Mouse (Mus musculus) C2C12 (cell line): ENCODE data around the gene Plac9b. TPM values are rescaled to one million over a fixed set of nuclear protein-coding genes. Genes with fewer than 3 reads are reported as not detected.
"Not testable (repeated sequence)": the region's sequence is repeated elsewhere in the genome, so short reads cannot be mapped to it uniquely, and the experiment has no call there.

Source experiments
- H3K27me3 ChIP-seq: one replicate; pipeline ENCODE4 v1.6.1; 2011; ENCODE audit not compliant: control insufficient read depth, insufficient read depth, insufficient read length
- H3K36me3 ChIP-seq: one replicate; pipeline ENCODE4 v1.6.1; 2011; ENCODE audit not compliant: control insufficient read depth, insufficient read depth
- H3K4me3 ChIP-seq: one replicate; pipeline ENCODE4 v1.5.1; 2011; ENCODE audit warnings: mild to moderate bottlenecking, control low read depth; ENCODE audit not compliant: poor library complexity, insufficient read depth, severe bottlenecking
- H3K79me2 ChIP-seq: one replicate; pipeline ENCODE4 v1.6.1; 2011; ENCODE audit not compliant: control insufficient read depth, insufficient read depth
- H3K79me3 ChIP-seq: one replicate; pipeline ENCODE4 v1.6.1; 2011; ENCODE audit warnings: low read depth, control low read depth
- H3ac ChIP-seq: one replicate; pipeline ENCODE3; 2011; ENCODE audit warnings: low read depth; ENCODE audit not compliant: control insufficient read depth, insufficient read length
- long read RNA-seq, 2 experiments: library from polyadenylated mRNA; unstranded; transcript quantifications; one replicate each; pipeline ENCODE4 v2.0.0; 2019 to 2020
- polyA plus RNA-seq: library from polyadenylated mRNA; unstranded; fragments of >200 nt; fragmentation: generic; extraction: Trizol; gene quantifications from one replicate; pipeline ENCODE4 v1.2.1, GENCODE M21; 2012; ENCODE audit warnings: missing spikeins

The Plac9b gene
- polyA plus RNA-seq, result 4.8 TPM
- long read RNA-seq, experiment 1, result 0 reads
- long read RNA-seq, experiment 2, partial matches to known transcripts, result 0 of 1 reads
- long read RNA-seq, experiment 2, other reads (novel, unspliced or antisense), result 0 of 1 reads

DNA sequence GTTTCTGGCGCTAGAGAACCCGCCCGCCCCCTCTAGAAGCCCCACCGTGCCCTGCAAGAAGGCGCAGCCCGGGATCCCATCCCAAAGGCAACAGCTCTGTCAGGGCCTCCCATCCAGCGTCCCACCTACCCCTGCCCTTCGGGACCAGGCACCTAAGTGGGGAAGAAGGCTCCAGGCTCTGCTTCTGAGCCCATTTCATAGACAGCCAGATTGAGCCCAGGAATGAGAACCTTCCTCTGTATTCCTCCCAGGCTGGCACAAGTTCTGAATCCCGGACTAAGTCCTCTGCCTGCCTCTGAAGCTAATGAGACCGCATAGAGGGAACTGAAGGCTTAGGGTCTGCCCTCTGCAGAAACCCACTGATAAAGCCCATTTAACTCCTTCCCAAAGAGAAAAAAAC lies at the start of gene Plac9b:
Gene Plac9b, minus strand, starts transcription at position 101 of the 400 bp plus-strand sequence.
- H3K27me3 ChIP-seq, H3K36me3 ChIP-seq, H3K79me2 ChIP-seq, H3K4me3 ChIP-seq, H3K79me3 ChIP-seq, H3ac ChIP-seq: not testable (repeated sequence)

- not testable (repeated sequence) for H3ac ChIP-seq, H3K79me2 ChIP-seq, H3K27me3 ChIP-seq, H3K36me3 ChIP-seq, H3K79me3 ChIP-seq, H3K4me3 ChIP-seq
These were observed 34.1 kb upstream of the Plac9b start for GRCm38 (mm10) chr14:26216233-26217000.

GRCm38 (mm10) chr14:26206926-26207247 lies 24.6 kb upstream of the Plac9b start, which contains the start of gene Tmem254b:
Tmem254b (minus strand) TSS chr14:26207041.
- not testable (repeated sequence) for H3K27me3 ChIP-seq, H3K79me2 ChIP-seq

DNA sequence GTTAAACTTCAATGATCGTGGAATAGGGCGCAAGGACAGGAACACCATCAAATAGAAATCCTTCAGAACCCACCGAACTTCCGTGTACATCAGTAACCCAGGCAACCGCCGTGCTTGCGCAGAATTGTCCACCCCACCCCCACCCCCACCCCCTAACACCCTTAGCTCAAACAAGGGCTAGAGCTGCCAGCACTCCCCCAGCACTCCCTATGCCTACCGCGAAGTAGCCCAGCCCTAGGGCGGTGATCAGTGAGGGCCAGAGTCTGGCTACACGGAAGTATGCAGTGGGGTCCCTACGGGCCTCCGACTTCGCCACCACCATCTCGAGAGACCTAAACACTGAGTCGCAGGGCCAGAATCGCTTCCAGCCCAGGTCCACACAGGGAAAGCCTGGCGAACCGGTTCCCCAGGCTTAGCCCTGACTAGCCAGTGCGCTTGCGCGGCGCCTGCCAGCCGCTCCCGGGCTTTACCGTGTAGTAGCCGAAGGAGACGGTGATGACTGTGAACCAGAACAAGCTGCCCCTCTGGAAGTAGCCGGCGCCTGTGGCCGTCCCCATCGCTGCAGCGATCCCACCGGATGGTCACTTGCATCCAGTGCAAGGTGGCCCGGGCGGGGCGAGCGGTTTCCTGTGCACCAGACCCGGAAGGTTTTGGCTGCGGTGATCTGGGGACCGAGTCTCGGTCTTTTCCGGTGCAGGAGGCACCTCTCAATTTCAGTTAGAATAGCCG lies 24.1 kb upstream of the Plac9b start:
- H3ac ChIP-seq, H3K79me2 ChIP-seq, H3K4me3 ChIP-seq, H3K36me3 ChIP-seq, H3K79me3 ChIP-seq, H3K27me3 ChIP-seq: not testable (repeated sequence)

More at GRCm38 (mm10) chr14:26206926-26207247, 24.6 kb upstream of the Plac9b start, which contains the start of gene Tmem254b:
- not testable (repeated sequence) for H3K4me3 ChIP-seq, H3ac ChIP-seq, H3K36me3 ChIP-seq, H3K79me3 ChIP-seq

- not testable (repeated sequence) for H3ac ChIP-seq, H3K79me2 ChIP-seq, H3K4me3 ChIP-seq, H3K27me3 ChIP-seq, H3K36me3 ChIP-seq, H3K79me3 ChIP-seq
These were observed 15.6 kb upstream of the Plac9b start for GRCm38 (mm10) chr14:26197851-26198250.

DNA sequence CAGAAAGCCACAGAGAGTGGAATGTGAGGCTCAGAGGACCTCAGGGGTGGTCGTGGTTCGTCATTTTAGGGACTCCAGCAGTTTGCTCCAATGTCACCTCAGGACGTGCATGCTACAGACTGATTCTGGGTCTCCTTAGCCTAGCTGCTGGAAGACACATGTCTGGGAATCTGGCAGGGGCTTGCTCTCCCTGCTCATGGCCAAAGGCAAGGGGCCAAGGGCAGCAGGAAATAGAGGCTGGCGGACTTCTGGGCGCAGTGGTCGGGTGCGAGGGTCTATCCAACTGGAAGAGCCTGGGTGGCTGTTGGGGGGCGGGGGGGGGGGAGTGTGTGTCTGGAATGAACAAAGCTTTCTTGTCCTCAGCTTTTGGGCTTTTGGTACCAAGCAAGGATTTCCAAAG lies 6.1 kb upstream of the Plac9b start:
- not testable (repeated sequence) for H3ac ChIP-seq

DNA sequence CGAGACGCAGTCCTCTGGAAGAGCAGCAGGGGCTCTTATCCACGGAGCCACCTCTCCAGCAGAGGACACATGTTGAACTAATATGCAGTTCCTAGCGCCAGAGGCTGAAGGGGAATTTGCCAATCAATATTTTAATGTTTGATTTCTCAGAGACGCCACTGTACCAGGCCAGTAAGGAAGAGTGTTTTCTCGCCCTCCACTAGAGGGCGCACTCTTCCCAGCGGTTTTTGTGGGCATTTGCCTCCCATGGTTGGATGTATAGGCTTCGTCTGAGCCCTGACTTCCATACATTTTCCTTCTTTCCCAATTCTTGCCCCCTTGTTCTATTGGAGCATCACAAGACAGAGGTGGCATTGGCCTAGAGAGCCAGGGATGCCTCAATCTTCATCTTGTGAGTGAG lies 4.4 kb upstream of the Plac9b start:
- not testable (repeated sequence) for H3K36me3 ChIP-seq, H3K4me3 ChIP-seq, H3ac ChIP-seq, H3K79me3 ChIP-seq, H3K79me2 ChIP-seq, H3K27me3 ChIP-seq

More for the DNA sequence above, 6.1 kb upstream of the Plac9b start:
- not testable (repeated sequence) for H3K36me3 ChIP-seq, H3K79me2 ChIP-seq, H3K27me3 ChIP-seq, H3K79me3 ChIP-seq, H3K4me3 ChIP-seq

DNA sequence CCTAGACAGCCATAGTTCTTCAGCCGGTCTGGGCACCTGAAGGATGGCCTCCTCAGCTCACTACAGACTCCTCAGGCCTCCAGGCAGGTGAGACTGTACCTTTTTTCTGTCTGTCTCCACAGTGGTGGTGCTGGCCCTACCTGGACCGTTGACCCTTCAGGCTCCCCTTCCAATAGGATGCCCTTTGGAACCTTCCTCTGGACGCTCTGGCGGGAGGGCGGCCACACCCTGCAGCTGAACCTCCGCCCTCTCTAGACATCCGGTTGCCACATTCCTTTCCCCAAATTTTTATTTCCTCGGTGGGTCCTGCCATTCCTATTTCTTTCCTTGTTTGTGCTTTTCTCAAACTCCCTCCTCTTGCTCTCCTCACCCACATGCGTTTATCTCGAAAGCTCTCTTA lies 620 bp downstream of the Plac9b start:
- H3K79me2 ChIP-seq, H3K79me3 ChIP-seq, H3K36me3 ChIP-seq, H3ac ChIP-seq, H3K4me3 ChIP-seq, H3K27me3 ChIP-seq: not testable (repeated sequence)

GRCm38 (mm10) chr14:26175028-26175427 lies 7.3 kb downstream of the Plac9b start:
- not testable (repeated sequence) for H3K79me3 ChIP-seq, H3K27me3 ChIP-seq, H3K36me3 ChIP-seq, H3K79me2 ChIP-seq, H3K4me3 ChIP-seq, H3ac ChIP-seq

- not testable (repeated sequence) for H3K27me3 ChIP-seq, H3K79me2 ChIP-seq, H3K79me3 ChIP-seq, H3K4me3 ChIP-seq, H3ac ChIP-seq, H3K36me3 ChIP-seq
These were observed 8.3 kb downstream of the Plac9b start for GRCm38 (mm10) chr14:26173955-26174354.

- not testable (repeated sequence) for H3K79me3 ChIP-seq, H3K36me3 ChIP-seq, H3K27me3 ChIP-seq, H3K79me2 ChIP-seq, H3K4me3 ChIP-seq, H3ac ChIP-seq
These were observed 17.0 kb downstream of the Plac9b start for GRCm38 (mm10) chr14:26165266-26165665.
